Mouse (Mus musculus) retina, postnatal 7 days (tissue): ENCODE measurements around the gene Tcaf1.

Source experiments
- DNase-seq: peaks from one replicate; pipeline ENCODE4 v3.0.0-alpha.2; 2012; ENCODE audit warnings: low read depth, low spot score

Tcaf1 gene

DNA sequence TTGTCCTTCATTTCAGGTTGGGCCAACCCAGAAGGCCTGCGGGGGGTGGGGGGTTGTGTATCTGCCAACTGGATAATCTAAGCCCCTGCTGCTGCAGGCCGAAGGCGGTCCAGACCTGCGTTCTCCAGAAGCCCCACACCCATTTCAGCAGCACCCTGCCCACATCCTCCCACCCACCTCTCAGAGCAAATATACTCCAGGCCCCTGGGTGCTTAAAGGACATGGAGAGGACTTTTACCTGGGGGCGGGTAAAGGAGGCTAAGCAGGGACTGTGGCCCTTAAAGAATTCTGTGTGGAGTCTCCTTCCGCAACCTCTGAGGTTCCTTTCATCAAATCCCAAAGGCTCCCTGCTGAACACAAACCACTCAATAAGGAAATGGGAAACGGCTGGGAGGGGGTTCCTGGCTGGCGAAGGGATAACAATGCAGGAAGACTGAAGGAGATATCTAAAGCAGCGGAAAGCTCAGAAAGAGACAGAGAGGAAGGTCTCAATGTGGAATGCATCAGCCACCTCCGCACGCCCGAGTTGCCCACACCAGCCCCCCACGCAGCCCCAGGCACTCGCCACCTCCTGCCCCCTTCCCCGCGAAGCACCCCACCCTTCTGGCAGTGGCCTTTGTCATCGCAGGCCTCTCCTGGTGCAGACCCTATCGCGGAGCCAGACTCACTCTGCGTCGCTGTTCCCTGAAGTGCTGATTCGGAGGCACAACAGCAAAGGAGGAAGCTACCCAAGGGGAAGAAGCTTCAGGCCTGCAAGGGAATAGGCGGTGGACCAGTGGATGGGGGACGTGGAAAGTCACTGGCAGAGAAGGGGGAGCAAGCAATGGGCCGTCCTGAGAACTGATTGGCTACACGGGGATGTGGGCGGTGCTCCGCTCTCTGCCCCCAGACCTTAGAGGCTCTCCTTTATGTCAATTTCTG is at the start of gene Tcaf1:
Gene Tcaf1 (minus strand): TSS at position 798 of the 921 bp plus-strand sequence.
- DNase-seq = peak; percentile 51

DNA sequence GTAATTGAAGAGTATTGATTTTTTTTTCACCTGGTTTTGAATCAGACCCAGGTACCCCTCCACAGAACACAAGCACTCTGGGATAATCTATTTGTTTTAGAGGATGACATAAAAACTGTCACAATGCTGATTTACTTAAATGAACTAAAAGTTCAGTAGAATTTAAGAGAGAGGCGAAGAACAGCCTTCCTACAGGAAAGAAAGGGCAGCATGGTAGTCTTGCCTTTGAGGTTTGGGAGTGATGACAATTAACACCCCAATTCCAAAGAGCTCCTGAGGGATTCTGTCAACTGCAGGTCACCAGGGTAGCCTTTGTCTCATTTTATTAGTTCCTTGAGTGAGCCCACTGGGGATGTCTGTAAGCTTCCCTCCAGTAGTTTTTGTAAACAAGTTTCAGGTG is 46.2 kb upstream of the Tcaf1 start, which contains the start of gene Olfr38:
Gene Olfr38 (plus strand): TSS at position 301 of the 400 bp plus-strand sequence.
- no peak for DNase-seq

- no peak for DNase-seq
Observed at GRCm38 (mm10) chr6:42747846-42748245, 38.0 kb upstream of the Tcaf1 start.

- no peak for DNase-seq
Observed at GRCm38 (mm10) chr6:42742303-42742702, 32.4 kb upstream of the Tcaf1 start.

- no peak for DNase-seq
Observed at GRCm38 (mm10) chr6:42739071-42739470, 29.2 kb upstream of the Tcaf1 start, which contains the start of gene Olfr453. TSS of gene Olfr453 (plus strand) at chr6:42739371.

GRCm38 (mm10) chr6:42717973-42718372 is 8.1 kb upstream of the Tcaf1 start:
- no peak for DNase-seq

DNA sequence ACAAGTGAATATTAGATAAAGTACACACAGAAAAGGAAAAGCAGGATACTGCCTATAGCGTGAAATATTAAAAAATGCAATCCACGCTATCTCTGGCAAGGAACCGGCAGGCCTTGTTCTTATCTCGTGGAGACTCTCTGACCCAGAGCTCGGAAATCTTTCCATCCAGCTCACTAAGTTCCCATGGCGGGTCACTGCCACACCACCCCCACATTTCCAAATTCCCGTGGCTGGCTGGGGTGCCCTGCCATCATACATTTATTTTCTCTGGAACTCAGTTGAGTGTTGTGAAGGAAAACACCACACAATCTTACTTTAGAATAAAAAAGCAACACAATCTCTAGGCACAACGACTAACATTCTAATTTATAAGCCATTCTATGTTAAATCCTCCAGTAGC is 4.8 kb upstream of the Tcaf1 start:
- no peak for DNase-seq

DNA sequence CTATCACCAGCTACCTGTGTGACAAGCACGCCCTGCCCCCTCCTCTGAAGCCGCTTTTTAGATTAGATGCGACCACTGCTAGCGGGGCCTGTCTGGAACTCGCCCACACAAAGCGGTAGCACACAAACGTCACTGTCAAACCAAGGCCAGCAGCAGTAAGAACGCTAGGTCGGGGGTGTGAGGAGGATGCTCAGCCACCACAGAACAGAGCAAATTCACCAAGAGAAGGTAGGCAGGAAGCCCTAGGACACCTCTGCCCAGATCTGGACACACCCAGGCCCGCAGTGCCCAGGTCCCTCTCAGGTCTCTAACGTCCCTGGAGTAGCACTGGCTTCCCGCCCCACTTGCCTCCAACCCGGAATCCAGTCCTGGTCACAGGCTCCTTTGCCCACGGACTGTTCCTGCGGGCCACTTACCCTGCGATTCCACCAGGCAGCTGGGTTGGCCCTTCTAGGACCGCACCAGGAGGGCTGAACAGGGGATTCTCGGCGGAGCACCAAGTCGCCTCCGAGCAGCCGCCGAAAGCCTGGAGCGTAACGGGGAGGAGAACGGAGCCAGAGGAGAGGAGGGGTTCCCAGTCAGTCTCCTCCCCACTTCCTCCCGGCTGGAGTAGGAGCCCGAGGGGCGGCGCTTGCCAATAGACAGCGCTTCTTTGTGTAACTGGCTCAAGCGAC is 17.2 kb downstream of the Tcaf1 start:
- peak; percentile 61 for DNase-seq

- DNase-seq = peak; percentile 61
Observed at GRCm38 (mm10) chr6:42692154-42692516, 17.8 kb downstream of the Tcaf1 start.

- no peak for DNase-seq
Observed at GRCm38 (mm10) chr6:42689761-42690160, 20.1 kb downstream of the Tcaf1 start.

DNA sequence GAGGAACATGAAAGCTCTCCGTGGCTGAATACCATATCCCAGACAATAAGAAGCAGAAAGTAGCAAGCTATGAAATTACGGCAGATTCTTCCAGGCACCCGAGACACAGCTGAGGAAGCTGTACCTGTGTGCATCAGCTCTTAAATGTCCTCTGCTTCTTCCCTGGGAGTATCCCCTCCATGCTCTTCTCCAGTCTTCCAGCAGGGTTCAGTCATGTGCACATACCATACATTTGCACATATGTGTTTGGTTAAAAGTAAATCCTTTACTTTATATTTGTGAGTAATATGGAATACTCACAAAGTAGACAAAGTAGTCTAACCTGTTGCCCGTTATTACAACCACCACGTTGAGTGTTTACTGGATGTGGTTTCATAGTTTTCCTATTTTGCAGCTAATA is 22.0 kb downstream of the Tcaf1 start:
- no peak for DNase-seq

DNA sequence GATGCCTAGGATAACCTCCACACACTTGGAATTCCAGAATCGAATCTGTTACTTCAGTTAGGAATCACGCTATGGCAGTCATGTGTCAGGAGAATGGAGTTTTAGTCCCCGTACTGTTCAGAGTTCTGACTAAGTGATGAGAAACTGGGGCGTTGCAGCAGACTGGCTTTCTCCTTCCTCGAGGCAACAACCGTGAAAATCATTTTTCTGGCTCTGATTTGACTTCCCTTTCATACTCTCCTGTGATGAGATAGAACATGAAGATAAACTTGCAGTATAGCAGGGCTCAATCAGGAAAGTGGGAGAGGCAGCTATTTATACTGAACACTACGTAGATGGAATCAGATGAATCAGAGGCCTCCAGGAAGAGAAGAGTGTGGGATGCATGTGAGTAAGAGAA is 29.8 kb downstream of the Tcaf1 start:
- no peak for DNase-seq

DNA sequence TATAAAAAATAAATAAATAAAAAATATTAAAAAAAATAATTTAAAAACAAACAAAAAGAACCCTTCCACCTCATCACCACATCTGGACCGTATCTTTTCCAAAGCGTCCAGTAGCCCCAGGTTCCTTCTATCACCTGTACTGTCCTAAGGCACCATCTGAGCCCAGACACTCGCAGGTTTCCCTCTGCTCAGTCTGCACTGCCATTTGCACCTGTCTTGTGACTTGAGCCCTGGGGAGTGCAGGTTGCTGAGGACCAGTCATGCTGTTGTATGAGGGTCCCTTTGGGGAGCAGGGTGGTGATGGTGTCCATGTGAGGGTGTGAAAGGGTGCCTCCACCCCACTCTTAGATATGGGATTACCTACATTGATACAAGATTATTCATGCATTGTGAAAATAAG is 33.9 kb downstream of the Tcaf1 start:
- DNase-seq = no peak

DNA sequence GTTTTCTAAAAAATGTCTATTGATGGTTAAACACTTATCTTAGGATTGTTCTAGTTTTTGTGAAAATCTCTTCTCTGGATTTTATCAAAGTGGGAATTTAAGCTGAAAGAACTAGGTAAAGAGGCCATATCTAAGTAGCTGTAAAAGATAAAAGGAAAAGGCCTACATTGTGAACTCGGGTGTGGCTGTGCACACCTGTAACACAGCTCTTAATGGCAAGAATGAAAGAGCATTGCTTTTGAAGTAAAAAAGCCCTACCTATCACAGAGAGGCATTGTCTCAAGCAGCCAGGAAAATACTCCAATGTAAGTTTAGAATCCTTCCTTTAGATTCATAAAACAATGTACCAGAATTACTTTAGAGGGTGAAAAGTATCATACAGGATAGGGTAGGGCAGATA is 38.1 kb downstream of the Tcaf1 start:
- no peak for DNase-seq

GRCm38 (mm10) chr6:42667722-42668121 is 42.2 kb downstream of the Tcaf1 start:
- no peak for DNase-seq

- no peak for DNase-seq
Observed at GRCm38 (mm10) chr6:42661739-42662138, 48.1 kb downstream of the Tcaf1 start.

DNA sequence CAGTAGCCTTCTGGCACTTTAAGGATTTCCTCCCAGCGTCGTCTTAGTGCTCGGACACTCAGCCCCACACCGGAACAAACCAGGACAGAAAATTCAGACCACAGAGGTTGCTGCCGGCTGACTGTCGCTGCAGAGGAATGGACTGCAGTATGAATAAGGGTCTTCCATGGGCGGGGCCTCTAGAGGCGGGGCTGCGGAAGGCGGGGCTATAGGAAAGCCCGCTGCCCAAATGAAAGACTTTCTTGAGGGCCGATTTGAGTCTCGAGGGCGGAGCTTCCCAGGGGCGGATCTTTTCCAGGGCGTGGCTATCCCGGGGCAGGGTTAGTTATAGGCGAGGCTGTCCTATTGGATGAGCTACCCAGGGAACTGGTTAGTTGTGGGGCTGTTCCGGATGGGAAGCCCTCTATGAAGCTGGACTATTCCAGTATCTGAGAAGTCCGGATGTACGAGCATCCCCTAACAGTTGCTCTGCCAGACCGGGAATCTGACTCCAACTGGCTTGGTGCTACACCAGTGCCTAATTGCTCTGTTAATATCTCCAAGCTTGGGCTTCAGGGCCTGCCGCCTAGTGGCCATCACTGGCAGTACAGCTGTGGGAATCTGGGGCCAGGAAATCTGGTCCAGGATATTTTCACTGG is 64.9 kb downstream of the Tcaf1 start, which contains the start of gene Tcaf2:
Gene Tcaf2 (minus strand): TSS at position 343 of the 638 bp plus-strand sequence.
- peak; percentile 48 for DNase-seq

DNA sequence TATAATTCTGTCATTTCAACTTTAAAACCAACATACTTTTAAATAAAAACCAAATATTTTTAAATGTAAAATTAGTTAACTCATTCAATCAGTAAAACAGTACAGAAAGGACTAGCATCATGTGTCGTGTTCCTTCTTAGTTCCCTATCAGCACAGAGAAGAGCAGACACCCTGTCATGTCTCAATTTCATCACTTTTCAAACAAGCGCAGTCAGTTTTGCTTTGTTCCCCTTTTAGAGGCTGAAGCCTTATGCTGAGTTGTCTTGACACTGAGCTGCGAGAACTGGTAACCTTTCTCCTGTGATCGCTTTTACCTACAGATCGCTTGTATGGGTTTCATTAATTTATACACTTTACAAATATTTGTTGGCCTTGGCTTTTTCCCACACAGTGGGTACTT is 75.5 kb downstream of the Tcaf1 start:
- no peak for DNase-seq

- DNase-seq = no peak
Observed at GRCm38 (mm10) chr6:42631395-42631794, 78.5 kb downstream of the Tcaf1 start.
